Mouse (Mus musculus): ENCODE measurements around the gene Olfr6. TPM values are rescaled to one million over a fixed set of nuclear protein-coding genes. Genes with fewer than 3 reads are reported as not detected.

Olfr6 gene
- polyA plus RNA-seq (2014; fragmentation: Illumina TruSeq; extraction: RNeasy Lipid Tissue Mini Kit (QIAGEN cat#74804); ENCODE audit: low replicate concordance) = not detected

GRCm38 (mm10) chr7:106963837-106964236 lies at the start of gene Olfr6:
Gene Olfr6, minus strand, starts transcription at chr7:106963937.

GRCm38 (mm10) chr7:107005972-107006371 lies 42.2 kb upstream of the Olfr6 start, which contains the start of gene Olfr2:
Gene Olfr2, minus strand, starts transcription at chr7:107006072.

GRCm38 (mm10) chr7:106975353-106975752 lies 11.6 kb upstream of the Olfr6 start, which contains the start of gene Olfr711:
Gene Olfr711, minus strand, starts transcription at chr7:106975453.

DNA sequence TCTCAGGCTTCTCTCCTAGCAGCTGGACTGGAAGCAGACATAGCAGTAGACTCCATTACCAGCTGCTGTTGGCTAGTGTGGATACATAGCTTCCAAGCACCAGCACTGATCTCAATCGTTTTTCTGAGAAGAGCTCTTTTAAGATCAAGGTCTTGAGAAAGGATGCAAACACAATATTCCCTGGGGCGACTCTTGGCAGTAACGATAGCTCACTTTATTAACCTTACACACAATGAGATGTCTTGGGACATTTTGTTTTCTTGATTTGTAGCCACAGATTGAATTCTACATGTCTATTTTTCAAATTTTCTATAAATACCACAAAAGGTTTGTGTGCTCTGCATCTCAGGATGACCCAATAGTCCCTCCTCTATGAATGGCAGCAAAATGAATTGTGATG lies 15.5 kb downstream of the Olfr6 start, which contains the start of gene Olfr710:
Gene Olfr710, minus strand, starts transcription at position 101 of the 400 bp plus-strand sequence.

DNA sequence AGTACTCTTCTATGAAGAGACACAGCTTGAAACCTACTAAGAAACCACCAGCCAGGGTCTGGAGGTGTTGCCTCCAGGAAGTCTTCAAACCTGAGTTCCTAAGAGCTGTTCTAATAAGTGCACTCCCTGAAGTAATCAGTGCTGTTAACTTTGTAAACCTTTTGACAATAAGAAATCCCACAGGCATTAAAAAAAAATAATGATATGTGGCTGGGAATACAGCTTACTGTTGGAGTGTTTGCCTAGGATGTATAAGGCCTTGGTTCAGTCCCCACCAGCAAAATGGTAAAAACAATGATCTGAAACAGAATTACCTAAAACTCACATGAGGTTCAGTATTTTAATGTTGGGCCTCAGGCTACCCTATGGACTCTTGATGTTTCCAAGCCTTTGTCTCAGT lies 31.6 kb downstream of the Olfr6 start, which contains the start of gene Olfr709-ps1:
Gene Olfr709-ps1, minus strand, starts transcription at position 101 of the 400 bp plus-strand sequence.

DNA sequence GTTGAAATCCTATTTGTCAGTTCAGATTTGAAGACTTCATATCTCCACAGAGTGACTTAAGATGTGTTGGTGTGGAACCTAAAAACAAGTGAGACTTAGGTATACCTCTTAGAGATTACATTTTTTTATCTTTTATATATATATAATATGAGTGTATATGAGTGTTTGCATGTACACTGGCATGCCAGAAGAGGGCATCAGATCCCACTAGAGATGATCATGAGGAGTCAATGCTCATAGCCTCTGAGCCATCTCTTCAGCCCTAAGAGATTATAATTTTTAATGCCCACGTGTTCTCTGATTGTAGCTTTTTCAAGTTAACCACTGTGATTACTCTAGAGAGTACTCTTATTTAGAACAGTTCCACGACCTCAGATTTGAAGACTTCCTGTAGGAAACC lies 56.1 kb downstream of the Olfr6 start, which contains the start of gene Olfr1532-ps1:
Gene Olfr1532-ps1, plus strand, starts transcription at position 326 of the 400 bp plus-strand sequence.

Other genes starting within 250 kb of the Olfr6 start
- gene Olfr695, start 247.5 kb downstream of the Olfr6 start, polyA plus RNA-seq (2014; fragmentation: Illumina TruSeq; extraction: RNeasy Lipid Tissue Mini Kit (QIAGEN cat#74804); ENCODE audit: low replicate concordance) = not detected
- not detected for gene Olfr697, start 221.5 kb downstream of the Olfr6 start, polyA plus RNA-seq (2014; fragmentation: Illumina TruSeq; extraction: RNeasy Lipid Tissue Mini Kit (QIAGEN cat#74804); ENCODE audit: low replicate concordance)
- gene Olfr698, start 208.5 kb downstream of the Olfr6 start, polyA plus RNA-seq (2014; fragmentation: Illumina TruSeq; extraction: RNeasy Lipid Tissue Mini Kit (QIAGEN cat#74804); ENCODE audit: low replicate concordance) = not detected
- gene Olfr699, start 170.7 kb downstream of the Olfr6 start, polyA plus RNA-seq (2014; fragmentation: Illumina TruSeq; extraction: RNeasy Lipid Tissue Mini Kit (QIAGEN cat#74804); ENCODE audit: low replicate concordance) = not detected
- gene Olfr700, start 155.1 kb downstream of the Olfr6 start, polyA plus RNA-seq (2014; fragmentation: Illumina TruSeq; extraction: RNeasy Lipid Tissue Mini Kit (QIAGEN cat#74804); ENCODE audit: low replicate concordance) = not detected
- gene Olfr701, start 149.8 kb downstream of the Olfr6 start, polyA plus RNA-seq (2014; fragmentation: Illumina TruSeq; extraction: RNeasy Lipid Tissue Mini Kit (QIAGEN cat#74804); ENCODE audit: low replicate concordance) = not detected
- gene Olfr702, start 130.0 kb downstream of the Olfr6 start, polyA plus RNA-seq (2014; fragmentation: Illumina TruSeq; extraction: RNeasy Lipid Tissue Mini Kit (QIAGEN cat#74804); ENCODE audit: low replicate concordance) = not detected
- gene Olfr703, start 120.6 kb downstream of the Olfr6 start, polyA plus RNA-seq (2014; fragmentation: Illumina TruSeq; extraction: RNeasy Lipid Tissue Mini Kit (QIAGEN cat#74804); ENCODE audit: low replicate concordance) = not detected
- not detected for gene Olfr704, start 100.8 kb downstream of the Olfr6 start, polyA plus RNA-seq (2014; fragmentation: Illumina TruSeq; extraction: RNeasy Lipid Tissue Mini Kit (QIAGEN cat#74804); ENCODE audit: low replicate concordance)
- gene Olfr705, start 87.0 kb downstream of the Olfr6 start, polyA plus RNA-seq (2014; fragmentation: Illumina TruSeq; extraction: RNeasy Lipid Tissue Mini Kit (QIAGEN cat#74804); ENCODE audit: low replicate concordance) = not detected
- not detected for gene Olfr706, start 75.8 kb downstream of the Olfr6 start, polyA plus RNA-seq (2014; fragmentation: Illumina TruSeq; extraction: RNeasy Lipid Tissue Mini Kit (QIAGEN cat#74804); ENCODE audit: low replicate concordance)
- not detected for gene Olfr707, start 62.7 kb downstream of the Olfr6 start, polyA plus RNA-seq (2014; fragmentation: Illumina TruSeq; extraction: RNeasy Lipid Tissue Mini Kit (QIAGEN cat#74804); ENCODE audit: low replicate concordance)
- gene Olfr1532-ps1, start 55.9 kb downstream of the Olfr6 start, polyA plus RNA-seq (2014; fragmentation: Illumina TruSeq; extraction: RNeasy Lipid Tissue Mini Kit (QIAGEN cat#74804); ENCODE audit: low replicate concordance) = 0.45 TPM
- gene Olfr709-ps1, start 31.7 kb downstream of the Olfr6 start, polyA plus RNA-seq (2014; fragmentation: Illumina TruSeq; extraction: RNeasy Lipid Tissue Mini Kit (QIAGEN cat#74804); ENCODE audit: low replicate concordance) = not detected
- not detected for gene Olfr710, start 15.6 kb downstream of the Olfr6 start, polyA plus RNA-seq (2014; fragmentation: Illumina TruSeq; extraction: RNeasy Lipid Tissue Mini Kit (QIAGEN cat#74804); ENCODE audit: low replicate concordance)
- not detected for gene Olfr711, start 11.5 kb upstream of the Olfr6 start, polyA plus RNA-seq (2014; fragmentation: Illumina TruSeq; extraction: RNeasy Lipid Tissue Mini Kit (QIAGEN cat#74804); ENCODE audit: low replicate concordance)
- not detected for gene Olfr2, start 42.1 kb upstream of the Olfr6 start, polyA plus RNA-seq (2014; fragmentation: Illumina TruSeq; extraction: RNeasy Lipid Tissue Mini Kit (QIAGEN cat#74804); ENCODE audit: low replicate concordance)
- gene Olfr713, start 67.2 kb upstream of the Olfr6 start, polyA plus RNA-seq (2014; fragmentation: Illumina TruSeq; extraction: RNeasy Lipid Tissue Mini Kit (QIAGEN cat#74804); ENCODE audit: low replicate concordance) = 0.19 TPM
- gene Olfr714, start 107.0 kb upstream of the Olfr6 start, polyA plus RNA-seq (2014; fragmentation: Illumina TruSeq; extraction: RNeasy Lipid Tissue Mini Kit (QIAGEN cat#74804); ENCODE audit: low replicate concordance) = not detected
- not detected for gene Olfr17, start 129.3 kb upstream of the Olfr6 start, polyA plus RNA-seq (2014; fragmentation: Illumina TruSeq; extraction: RNeasy Lipid Tissue Mini Kit (QIAGEN cat#74804); ENCODE audit: low replicate concordance)
- not detected for gene Olfr715b, start 146.4 kb upstream of the Olfr6 start, polyA plus RNA-seq (2014; fragmentation: Illumina TruSeq; extraction: RNeasy Lipid Tissue Mini Kit (QIAGEN cat#74804); ENCODE audit: low replicate concordance)
- not detected for gene Olfr715, start 167.1 kb upstream of the Olfr6 start, polyA plus RNA-seq (2014; fragmentation: Illumina TruSeq; extraction: RNeasy Lipid Tissue Mini Kit (QIAGEN cat#74804); ENCODE audit: low replicate concordance)
- gene Olfr716, start 174.4 kb upstream of the Olfr6 start, polyA plus RNA-seq (2014; fragmentation: Illumina TruSeq; extraction: RNeasy Lipid Tissue Mini Kit (QIAGEN cat#74804); ENCODE audit: low replicate concordance) = not detected
- not detected for gene Nlrp14, start 203.1 kb upstream of the Olfr6 start, polyA plus RNA-seq (2014; fragmentation: Illumina TruSeq; extraction: RNeasy Lipid Tissue Mini Kit (QIAGEN cat#74804); ENCODE audit: low replicate concordance)
- gene Rbmxl2, start 245.5 kb upstream of the Olfr6 start, polyA plus RNA-seq (2014; fragmentation: Illumina TruSeq; extraction: RNeasy Lipid Tissue Mini Kit (QIAGEN cat#74804); ENCODE audit: low replicate concordance) = not detected

All from small intestine, adult 10 weeks (tissue).